Mouse (Mus musculus) frontal cortex, postnatal 10 days (tissue): ENCODE results near the gene Tm4sf20.

Source experiments
- DNase-seq, 2 experiments: peaks; one replicate each; pipeline ENCODE4 v3.0.0; 2022; ENCODE audit warnings: low spot score in 2 of 2, mixed read lengths in 1 of 2

Tm4sf20 gene

DNA sequence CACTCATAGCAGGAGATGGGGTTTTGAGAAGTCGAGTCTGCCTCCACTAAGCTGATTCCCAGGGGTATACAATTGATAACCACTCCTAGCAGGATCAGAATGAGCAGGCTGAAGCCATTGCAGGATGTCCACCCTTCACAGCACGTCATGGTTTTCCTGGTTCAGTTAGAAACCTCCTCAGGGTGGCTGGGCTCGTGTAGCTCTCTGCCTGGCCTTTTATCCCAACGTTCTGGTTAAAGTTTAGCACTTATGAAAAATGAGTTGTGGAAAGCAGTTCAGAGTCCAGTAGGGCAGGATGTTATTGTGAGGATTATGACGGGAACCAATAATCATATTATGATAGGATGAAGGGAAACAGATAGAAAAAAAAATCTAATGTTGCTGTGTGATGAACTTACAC lies at the start of gene Tm4sf20:
Gene Tm4sf20 (minus strand): TSS at position 193 of the 400 bp plus-strand sequence.
- no peak for DNase-seq

DNA sequence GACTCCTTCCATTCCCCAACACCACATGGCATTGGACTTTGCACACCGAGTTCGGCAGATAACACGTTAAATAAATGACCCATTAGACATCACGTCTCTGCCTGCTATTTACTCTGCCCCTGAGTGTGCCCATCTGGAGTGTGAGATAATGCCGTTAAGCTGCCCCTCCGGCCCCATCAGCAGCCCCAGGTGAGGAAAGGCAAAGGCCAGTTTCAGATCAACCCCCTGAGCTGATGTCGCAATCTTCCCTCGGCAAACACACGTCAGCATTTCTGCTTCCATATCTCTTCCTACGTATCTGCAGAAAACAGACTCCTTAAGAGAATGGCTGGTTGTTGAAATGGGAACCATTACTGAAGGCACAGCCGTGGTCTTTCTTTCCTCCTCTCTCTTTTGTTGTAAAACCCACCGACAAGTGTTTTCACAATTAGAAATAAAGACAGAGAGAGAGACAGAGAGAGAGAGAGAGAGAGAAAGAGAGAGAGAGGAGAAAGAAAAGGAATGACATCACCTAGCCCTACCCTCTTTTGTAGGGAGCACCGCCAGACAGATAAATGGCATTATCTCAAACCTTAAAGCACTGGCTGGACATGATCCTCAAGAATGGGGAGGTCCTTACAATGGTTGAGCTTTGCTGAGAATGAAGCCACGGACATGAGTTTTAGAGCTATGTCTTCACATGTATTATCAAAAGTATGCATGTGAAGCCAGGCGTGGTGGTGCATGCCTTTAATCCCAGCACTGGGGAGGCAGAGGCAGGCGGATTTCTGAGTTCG lies 47.9 kb upstream of the Tm4sf20 start:
- DNase-seq, result no peak

DNA sequence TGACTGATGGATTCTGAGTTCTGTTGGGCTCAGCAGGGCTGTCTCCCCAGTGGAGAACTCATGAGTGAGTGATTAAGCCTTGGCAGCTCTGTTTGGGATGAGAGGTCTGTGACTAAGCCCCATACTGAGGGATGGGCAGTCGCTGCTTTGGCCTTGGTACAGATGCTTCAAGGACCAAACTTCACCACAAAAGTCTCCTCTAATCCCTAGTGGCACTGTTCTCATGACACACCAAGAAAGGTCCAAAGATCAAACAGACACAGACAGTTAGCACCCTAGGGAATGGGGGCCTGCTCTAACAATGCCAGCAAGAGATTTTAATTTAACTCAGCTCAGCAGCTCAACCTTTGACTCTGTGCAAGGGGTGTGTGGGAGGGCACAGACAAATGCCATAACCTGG lies 43.5 kb upstream of the Tm4sf20 start:
- no peak for DNase-seq

DNA sequence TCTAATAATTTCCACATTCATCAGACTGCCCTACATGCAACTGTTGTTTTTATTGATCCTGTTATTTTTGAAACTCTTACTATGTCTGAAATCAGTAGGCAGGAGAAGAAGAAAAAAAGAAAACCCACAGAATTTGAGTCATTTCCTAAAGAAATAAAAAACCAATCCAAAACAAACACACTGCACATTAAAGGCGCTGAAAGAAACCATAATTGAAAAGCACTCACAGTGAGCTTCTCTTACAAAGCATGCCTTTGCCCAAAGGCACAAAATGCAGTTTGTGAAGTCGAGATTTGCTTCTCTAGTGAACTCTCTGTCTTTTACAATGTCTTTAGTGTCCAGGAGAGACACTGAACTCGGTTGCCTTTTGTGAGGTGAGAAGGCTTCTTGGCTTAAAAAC lies 40.3 kb upstream of the Tm4sf20 start:
- DNase-seq, result no peak

DNA sequence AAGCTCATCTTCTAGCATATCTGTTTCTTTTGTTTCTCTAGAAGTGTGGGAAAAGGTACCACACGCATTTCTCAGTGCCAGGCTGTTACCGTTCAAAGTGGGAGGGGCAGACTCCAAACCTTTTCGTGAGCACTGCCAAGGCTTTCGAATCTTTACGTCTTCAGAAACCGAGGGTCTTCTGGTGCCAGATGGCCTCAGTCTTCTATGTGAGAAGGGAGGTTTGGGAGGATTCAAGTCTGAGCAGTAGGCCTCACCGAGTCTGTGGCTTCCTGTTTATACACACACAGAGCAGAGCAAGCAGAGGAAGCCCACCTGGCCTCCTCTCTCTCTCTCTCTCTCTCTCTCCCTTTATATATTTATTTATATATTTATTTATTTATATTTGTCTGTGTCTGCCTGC lies 38.9 kb upstream of the Tm4sf20 start:
- no peak for DNase-seq

DNA sequence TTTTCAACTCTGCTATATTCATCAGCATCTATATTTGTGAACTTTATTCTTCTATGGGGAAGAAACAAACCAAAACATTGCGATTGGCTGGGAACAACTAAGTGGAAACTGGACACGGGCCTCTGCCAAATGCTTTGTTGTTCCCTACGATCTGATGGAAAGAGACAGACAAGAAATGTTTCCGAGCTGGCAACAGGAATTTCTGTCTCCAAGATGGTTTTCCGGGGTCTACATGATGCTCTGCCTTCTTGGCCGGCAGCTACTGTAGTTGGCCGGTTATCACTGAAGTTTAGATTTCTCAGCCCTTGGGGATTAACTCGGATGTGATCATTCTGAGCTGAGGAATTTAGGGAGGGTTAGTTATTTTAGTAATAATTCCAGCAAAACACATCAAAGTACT lies 38.1 kb upstream of the Tm4sf20 start:
- DNase-seq, result no peak

DNA sequence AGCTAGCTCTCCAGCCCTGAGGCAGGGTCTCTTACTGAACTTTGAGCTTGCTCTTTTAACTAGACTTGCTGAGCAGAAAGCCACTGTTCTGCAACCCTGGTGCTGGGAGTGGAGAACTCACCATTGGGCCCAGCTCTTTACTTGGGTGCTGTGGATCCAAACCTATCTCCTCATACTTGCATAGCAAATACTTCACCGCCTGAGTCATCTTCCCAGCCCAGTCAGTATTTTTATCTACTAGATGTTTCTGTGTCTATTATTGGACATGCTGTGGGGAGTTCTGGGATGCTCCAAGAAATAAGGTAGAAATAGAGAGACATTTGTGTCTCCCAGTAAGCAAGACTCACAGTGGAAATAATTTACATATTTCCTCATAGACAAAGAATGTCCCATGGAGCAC lies 35.8 kb upstream of the Tm4sf20 start:
- no peak for DNase-seq

DNA sequence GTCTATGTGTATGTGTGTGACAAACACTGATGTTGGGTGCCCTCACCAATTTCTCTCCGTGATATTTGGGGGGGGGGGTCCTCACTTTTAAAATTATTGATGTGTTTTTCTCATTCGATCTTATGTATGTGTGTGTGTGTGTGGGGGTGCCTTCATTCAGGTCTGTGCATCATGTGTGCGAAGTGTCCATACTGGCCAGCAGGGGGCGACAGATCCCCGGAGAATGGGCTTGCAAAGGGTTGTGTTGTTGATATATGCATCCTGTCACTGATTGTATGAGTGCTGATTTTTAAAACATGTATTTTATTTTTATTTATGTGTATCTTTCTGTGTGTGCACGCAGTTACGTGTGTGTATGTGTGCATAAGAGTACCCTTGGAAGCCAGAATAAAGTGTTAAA lies 35.3 kb upstream of the Tm4sf20 start:
- no peak for DNase-seq

DNA sequence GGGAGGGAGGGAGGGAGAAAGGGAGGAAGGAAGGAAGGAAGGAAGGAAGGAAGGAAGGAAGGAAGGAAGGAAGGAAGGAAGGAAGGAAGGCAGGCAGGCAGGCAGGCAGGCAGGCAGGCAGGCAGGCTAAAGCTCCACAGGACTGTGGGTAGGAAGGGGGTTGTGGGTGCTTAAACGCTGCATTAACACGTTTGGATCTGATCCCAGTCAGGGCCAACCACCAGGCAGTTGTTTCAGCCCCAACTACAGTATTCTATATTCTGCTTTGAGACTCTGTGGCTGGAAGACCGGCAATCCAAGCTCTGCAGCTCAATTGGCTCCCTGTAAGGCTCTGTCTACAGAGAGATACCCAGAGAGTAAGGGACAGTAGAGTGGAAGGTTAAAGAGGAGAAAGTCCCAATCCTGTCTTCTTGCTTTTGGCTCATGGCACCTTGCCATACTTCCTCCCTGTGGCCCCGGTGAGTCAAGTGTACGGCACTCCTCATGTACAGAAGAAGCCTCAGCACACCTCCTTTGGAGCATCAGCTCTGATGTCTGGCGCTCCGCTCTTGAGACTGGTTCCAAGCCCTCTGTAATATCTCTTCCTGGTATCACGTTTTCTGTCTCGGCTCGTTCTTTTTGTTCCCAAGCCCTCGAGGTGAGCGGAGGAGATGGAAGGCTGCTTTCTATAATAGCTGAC lies 33.0 kb upstream of the Tm4sf20 start:
- DNase-seq, result no peak

DNA sequence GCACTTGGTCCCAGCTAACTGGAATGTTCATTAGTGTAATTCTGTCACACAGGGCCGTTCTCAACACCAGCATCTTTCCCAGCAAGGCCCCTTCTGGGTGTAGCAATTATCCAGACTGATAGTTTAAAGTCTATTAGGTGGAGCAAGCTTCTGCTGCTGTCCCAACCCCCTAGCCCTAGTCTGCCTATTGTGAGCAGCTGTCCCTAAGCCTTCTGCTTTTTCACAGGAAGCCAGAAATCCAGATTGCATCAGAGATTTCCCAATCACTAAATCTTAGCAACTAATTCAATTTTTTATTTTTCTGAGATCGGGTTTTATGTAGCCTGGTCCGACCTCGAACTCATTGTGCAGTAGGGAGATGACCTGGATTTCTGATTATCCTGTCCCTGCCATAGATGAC lies 30.7 kb upstream of the Tm4sf20 start:
- no peak for DNase-seq

DNA sequence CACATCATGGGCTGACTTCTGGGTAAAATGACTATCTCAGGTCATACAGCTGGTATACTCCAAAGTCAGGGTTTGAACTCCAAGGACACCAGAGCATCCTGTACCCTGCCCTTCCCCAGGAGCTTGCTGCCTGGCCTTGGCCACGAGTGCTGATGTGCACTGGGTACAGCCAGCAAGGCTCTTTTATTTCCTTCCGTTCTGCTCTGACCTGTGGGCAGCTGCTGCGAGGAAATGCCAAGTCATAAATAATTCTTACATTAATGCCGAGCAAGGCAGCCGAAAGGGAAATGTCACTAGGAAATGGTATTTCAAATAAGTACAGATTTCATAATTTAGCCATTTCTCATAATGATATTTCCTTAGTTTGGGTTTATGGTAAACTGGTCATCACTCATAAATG lies 30.0 kb upstream of the Tm4sf20 start:
- no peak for DNase-seq

DNA sequence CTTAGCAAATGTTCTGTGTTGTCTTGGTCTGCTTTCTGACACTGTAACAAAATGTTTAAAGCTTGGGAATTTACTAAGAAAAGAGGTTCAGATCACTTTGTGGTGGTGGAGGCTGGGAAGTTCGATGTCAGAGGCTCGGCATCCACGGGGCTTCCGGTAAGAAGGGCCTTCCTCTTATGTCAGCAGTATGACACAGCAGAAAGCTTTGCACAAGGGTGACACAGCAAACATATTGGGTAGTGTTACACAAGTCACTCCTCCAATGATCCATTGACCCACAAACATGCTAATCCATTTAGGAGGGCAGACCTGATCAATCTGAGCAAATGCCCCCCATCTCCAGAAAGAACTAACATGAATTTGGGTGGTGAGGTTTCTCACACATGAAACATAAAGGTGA lies 28.8 kb upstream of the Tm4sf20 start:
- no peak for DNase-seq

DNA sequence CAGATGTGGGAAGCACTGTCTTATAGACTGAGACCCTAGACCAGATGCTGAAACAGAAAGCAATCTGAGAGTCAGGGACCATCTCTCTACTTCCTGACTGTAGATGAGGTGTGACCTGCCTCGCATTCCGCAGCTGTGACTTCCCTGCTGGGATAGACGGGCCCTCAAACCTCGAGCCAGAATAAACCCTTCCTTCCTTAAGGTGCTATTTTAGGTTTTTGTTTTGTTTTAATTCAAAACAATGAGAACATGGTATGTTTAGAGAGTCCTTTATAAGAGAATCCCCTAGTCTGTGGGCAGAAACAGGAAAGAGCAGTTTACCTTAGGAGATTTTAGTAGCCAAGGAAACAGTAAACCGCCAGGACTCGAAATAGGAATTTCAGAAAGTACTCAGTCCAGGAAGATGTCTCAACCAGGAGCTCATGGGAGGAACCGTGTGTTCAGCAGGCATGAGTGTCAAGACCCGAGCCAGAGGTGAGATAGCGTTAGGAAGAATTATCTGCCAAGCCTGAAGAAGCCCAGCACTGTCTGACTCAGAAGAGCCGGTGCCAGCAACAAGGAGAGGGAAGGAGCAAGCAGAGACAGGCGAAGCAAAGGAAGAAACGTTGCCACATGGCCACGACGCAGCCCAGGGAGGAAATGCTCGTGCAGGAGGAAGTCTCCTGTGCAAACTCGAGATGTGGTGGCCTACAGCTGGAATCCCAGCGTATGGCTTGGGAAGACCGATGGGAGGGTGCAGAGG lies 27.6 kb upstream of the Tm4sf20 start:
- DNase-seq, result no peak

DNA sequence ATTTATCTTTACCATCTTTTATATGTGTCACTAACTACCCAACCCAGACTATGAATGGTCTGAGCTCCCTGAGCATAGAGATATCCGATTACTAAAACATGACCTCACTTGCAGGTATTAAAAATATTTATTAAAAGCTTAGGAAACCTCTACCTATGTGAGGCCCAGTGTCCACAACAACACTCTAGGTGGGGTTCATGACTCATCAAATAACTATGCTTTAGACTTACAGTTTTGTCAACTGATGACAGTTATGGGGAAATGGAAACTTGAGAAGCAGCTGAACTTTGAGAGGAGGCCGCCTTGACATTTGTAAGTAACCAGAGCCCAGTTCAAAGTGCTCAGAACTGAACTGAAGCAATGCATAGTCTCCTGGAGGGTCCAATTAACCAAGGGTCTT lies 26.9 kb upstream of the Tm4sf20 start:
- no peak for DNase-seq

DNA sequence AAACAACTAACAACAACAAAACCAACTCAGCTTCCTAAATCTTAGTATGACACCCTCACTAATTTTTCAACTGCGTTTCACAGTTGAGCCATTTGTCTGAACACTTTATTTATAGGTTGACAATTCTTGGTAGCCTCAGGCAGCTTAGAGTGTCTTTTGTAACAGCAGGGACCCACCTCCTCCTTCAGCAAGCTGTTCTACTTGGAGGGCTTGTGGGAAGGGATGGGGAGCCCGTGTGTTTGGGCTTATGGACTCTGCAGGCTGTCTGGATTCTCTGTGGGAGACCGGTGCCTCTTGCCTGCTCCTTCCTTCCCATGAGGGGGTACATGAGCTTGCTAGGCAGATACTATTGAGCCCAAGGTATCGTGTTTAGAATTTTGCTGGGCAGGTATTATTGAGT lies 25.7 kb upstream of the Tm4sf20 start:
- peak in 1 of 2 experiments; percentile 54 for DNase-seq

DNA sequence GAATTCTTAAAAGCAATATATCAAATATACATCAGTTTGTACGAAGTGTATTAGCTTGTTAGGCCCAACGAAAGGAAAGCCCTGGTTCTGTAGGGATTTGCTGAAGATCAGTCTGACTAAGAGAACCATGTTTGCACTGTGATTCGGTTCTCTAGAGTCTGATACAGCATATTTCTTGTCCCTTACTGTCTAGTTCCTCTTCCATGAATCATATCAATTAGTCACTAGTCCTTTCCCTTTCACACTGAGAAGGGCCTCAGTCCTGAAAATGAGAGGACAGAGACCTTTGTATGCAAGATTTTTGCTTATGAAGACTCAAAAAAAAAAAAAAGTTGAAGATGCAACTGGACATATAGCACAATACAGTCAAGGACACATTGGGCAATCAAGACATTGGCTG lies 24.8 kb upstream of the Tm4sf20 start:
- no peak for DNase-seq

DNA sequence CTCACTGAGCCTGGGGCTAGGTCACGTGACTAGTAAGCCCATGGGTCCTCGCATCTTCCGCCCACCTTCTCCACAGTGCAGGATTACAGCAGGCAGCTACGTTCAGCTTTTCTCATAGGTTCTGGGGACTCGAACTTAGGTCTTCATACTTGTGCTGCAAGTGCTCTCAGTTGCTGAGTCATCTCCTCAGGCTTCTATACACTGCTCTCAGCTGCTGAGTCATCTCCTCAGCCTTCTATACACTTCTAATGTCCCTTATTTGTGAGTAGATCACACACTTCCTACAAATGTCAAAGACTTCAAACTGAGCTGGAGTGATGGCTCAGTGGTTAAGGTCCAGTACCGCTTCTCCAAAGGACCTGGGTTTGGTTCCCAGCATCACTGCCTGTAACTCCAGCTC lies 24.0 kb upstream of the Tm4sf20 start:
- no peak for DNase-seq

DNA sequence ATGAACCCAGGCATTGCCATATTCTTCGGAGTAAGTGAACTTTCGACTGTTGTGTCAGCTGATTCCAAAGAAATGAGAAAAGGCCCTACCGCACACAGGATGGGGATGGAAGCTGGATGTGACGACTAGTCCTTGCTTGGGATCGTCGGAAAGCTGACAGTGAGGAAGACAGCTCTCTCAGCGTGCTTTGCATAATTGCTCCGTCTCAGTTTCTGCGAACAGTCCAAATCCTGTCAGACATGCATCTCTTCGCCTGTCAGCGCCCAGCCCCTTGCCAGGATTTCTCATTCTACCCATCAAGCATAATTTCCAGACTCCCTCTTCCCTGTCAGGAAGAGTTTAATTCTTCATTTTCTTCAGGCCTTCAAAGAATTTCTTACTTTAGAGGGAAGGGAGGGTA lies 22.8 kb upstream of the Tm4sf20 start:
- no peak for DNase-seq

DNA sequence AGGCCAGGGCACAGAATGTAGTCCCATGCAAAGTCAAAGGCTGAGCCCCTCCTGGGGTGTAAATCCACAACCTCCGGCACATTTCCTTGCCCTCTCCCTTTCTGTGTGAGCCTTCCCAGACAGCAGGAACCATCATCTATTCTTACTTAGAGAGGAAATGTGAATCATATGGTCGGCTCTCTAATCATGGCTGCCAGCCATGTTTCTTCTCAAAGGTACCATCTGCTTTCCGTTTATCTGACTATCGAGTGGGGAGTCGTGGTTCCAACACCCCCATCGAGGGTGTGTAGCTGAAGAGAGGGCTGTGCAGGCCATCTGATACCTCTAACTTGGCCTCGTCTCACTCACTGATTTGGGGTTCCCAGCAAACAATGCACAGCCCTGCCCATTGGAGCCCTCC lies 19.8 kb upstream of the Tm4sf20 start:
- DNase-seq, result no peak

DNA sequence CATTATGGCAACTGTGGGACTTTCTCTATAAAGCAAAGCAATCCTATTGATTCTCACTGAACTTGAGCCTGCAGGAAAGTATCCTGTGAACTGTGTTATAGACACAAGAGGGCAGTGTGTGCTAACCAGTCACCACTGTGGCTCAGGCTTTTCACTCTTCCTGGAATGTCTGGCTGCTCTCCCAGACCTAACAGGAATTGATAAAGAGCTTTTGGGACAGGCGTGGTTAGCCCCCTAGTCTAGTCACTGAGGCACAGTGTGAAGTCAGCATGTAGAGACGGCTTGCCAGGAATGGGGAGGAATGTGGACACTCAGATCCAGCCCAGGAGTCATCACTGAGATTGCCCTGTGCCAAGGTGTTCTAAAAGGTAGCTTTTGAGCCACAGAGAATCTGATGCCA lies 19.2 kb upstream of the Tm4sf20 start:
- DNase-seq, result peak; percentile 27 to 58

DNA sequence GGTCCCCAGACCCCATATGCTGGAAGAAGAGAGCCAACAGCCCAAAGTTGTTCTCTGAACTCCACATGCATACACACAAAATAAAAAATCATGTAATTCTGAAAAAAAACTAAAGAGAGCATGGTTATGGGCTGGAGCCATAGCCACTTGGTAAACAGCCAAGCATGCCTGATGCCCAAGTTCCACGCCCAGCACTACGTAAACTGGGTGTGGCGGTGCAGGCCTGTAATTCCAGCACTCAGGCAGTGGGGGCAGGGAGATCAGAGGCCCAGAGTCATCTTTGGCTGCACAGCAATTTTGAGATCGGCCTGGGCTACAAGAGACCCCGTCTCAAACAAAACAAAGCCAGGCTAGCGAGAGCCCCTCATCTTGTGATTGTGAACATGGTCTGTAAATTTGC lies 17.3 kb upstream of the Tm4sf20 start:
- DNase-seq, result no peak

DNA sequence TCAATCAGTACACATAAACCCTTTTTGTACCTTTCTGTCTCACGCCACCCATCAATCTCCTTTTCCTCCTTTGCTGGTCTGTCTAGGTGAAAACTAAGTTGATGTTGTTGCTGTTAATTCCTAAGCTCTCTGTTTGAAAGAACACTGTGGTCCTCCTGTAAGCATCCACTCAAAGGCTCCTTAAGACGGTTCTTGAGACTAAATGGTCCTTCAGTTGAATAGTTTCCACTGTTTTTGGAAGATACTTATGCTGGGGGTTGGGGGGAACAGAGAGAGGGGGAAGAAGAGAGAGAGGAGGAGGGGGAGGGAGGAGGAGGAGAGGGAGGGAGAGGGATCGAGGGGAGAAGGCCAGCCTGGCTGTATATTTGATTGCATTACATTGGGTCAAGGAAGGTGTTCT lies 15.3 kb upstream of the Tm4sf20 start:
- DNase-seq, result no peak

DNA sequence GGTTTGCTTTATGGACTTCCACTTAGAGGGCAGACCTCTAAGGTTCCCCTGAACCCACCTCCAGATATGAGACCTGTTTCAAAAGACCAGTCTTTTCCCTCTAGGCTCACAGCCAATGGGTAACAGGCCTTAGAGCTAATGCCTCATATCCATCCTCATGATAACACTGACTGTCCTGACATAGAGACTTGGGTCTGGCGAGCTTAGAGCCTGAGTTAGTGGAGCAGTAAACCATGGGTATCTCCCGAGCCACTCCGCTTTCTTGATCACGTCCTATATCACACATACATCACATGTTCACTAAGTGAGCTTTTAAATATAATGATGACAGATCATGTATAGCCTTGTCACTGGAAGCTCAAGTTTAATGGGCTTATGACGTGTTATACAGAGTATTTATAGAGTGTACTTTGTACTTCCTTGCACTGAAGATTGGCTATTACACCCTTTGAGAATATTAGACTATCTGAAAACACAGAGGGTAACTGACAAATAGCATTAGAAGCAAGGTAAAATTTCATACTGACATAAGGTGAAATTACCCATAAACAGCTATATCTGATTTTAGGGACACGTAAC lies 11.2 kb upstream of the Tm4sf20 start:
- DNase-seq, result no peak
